Mouse (Mus musculus): ENCODE measurements at regions not wholly inside any gene's neighbourhood (a gene's known extent, or its start where the extent isn't known, plus 50 kb on each side); places are given as distances from the start of the nearest gene placed in this dataset.

DNA sequence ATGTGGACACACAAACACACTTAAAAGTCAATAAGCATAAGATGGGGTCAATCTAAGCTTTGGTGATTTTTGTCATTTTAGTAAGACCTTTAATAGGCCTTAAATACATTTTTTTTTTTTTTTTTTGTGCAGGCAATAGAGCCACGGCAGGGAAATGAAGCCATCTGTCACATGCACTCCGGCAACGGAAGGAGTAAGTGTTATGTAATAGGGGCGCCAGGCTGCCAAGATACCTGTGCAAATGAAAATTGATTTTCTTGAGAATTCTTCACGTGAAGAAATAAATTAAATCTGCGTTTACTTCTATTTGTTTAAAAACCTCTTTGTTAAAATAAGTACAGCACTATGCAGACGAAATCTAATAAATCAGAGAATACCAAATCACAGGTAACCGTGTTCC is 54.6 kb upstream of the Card11 start:
- no peak for DNase-seq (ENCODE audit: low spot score in 2 of 2)

GRCm38 (mm10) chr5:141055596-141056343 is 55.4 kb upstream of the Card11 start:
- DNase-seq (ENCODE audit: low spot score in 2 of 2) = no peak

DNA sequence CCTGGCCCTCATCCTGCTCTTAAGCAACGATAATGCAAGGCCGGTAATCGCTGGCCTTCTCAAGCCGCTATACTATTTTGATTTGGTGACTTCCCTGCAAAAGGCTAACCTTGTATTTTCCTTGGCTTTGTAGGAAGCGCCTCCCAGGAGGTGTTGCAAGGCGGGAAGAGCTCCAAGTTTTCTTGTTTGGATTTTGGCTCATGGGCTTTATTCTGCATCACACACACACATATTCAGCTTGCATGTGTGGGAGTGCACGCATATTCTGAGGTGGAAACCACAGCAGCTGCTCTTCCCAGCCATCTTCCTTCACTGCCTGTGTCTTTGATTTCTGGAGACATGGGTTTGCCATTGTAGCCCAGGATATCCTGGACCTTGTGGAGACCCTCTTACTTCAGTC is 57.8 kb upstream of the Card11 start:
- no peak for DNase-seq (ENCODE audit: low spot score in 2 of 2)

DNA sequence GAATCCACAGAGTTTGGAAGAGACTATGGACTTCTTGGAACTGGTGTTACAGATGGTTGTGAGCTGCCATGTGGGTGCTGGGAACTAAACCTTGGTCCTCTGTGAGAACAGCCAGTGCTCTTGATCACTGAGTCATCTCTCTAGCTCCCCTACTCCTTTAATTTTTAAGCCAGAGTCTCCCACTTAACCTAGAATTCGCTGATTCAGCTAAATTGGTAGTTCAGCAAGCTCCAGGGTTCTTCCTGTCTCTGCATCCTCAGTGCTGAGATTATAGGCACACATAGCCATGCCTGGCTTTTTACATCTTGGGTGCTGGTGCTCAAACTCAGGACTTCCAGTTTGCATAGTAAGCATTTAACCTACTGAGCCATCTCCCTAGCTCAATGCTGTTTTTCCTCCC is 58.5 kb upstream of the Card11 start:
- DNase-seq (ENCODE audit: low spot score in 2 of 2) = no peak

DNA sequence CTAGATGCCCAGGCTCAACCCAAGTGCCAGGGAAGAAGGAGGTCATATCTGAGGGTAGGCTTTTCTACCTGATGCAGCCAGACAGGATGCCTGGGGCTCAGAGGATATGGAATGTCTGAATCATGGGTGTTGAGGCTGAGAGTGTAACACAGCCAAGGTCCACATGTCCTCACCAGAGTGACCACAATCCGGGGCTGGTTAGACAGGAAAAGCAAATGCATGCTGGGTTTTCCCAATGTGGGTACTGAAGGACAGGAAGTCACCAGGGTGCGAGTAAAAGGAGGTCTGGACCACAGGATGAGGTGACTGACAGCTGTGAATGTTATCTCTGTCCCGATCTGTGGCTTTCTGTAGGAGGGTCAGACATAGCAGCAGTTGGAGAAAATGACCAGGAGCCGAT is 61.8 kb upstream of the Card11 start:
- DNase-seq (ENCODE audit: low spot score in 2 of 2) = no peak

- peak in 1 of 2 experiments; percentile 39 for DNase-seq (ENCODE audit: low spot score in 2 of 2)
These were observed 67.2 kb upstream of the Card11 start for GRCm38 (mm10) chr5:141067561-141067960.

GRCm38 (mm10) chr5:141074457-141074856 is 74.1 kb upstream of the Card11 start:
- no peak for DNase-seq (ENCODE audit: low spot score in 2 of 2)

- DNase-seq (ENCODE audit: low spot score in 2 of 2) = no peak
These were observed 75.8 kb upstream of the Card11 start for GRCm38 (mm10) chr5:141076158-141076557.

- DNase-seq (ENCODE audit: low spot score in 2 of 2) = no peak
These were observed 76.6 kb upstream of the Card11 start for GRCm38 (mm10) chr5:141076942-141077341.

DNA sequence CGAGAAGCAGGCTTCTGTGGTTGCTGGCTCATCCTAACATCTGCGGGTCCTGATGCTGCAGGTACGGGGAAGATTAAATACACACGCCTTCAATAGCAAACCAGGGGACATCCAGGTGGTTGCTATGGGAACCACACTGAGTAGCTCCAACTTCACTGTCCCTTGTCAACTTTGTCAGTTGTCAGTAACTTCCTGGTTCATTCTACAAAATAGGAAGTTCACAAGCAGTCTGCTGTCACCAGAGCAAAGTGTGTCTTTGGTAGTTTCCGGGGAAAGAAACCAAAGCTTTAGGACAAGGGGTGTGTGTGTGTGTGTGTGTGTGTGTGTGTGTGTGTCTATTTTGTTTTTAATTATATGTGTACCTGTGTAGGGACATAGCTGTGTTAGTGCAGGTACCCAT is 80.5 kb upstream of the Card11 start:
- DNase-seq (ENCODE audit: low spot score in 2 of 2) = no peak

- DNase-seq (ENCODE audit: low spot score in 2 of 2) = no peak
These were observed 83.8 kb upstream of the Card11 start for GRCm38 (mm10) chr5:141084056-141084730.

GRCm38 (mm10) chr5:141084746-141085145 is 84.4 kb upstream of the Card11 start:
- DNase-seq (ENCODE audit: low spot score in 2 of 2) = no peak

- DNase-seq (ENCODE audit: low spot score in 2 of 2) = no peak
These were observed 91.3 kb upstream of the Card11 start for GRCm38 (mm10) chr5:141091676-141092075.

- peak in 1 of 2 experiments; percentile 59 for DNase-seq (ENCODE audit: low spot score in 2 of 2)
These were observed 93.3 kb upstream of the Card11 start for GRCm38 (mm10) chr5:141093641-141094040.

DNA sequence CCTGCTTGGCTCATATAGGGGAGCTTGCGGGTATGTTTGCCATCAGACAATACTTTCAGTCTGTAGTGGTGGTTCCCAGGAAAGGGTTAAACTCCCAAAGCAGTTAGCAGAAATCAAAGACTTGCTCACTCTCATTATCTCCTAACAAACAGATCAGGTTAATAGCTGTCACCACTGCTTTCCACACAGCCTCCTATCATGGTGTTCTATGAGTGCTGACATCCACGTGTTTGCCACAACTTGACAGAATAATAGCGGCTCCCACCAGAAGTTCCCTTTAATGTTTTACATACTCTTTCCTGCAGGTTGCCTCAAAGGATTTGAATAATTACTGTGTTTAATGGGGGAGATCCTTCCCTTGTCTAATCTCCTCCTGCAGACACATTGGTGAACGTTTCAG is 97.5 kb upstream of the Card11 start:
- DNase-seq (ENCODE audit: low spot score in 2 of 2) = no peak

DNA sequence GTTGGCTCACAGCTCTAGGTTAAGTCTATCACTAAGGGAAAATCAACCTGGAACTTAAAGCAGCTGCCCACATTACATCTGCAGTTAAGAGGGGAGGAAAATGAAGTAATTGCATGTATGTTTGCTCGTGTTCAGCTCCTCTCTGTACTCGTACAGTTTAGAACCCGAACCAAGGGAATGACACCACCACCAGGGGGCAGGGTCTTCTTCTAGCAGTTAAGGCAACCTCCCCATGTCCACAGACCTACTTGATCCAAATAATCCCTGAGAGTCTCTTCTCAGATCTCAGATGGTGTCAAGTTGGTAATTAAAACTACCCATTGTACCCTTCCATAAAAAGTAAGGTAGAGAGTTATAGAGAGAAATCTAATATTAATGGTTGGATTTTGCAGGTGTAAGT is 111.3 kb upstream of the Card11 start:
- DNase-seq (ENCODE audit: low spot score in 2 of 2) = no peak

GRCm38 (mm10) chr5:141115273-141115904 is 115.0 kb upstream of the Card11 start:
- no peak for DNase-seq (ENCODE audit: low spot score in 2 of 2)

- no peak for DNase-seq (ENCODE audit: low spot score in 2 of 2)
These were observed 115.6 kb upstream of the Card11 start for GRCm38 (mm10) chr5:141115963-141116362.

GRCm38 (mm10) chr5:141125870-141126269 is 115.4 kb upstream of the Sdk1 start:
- DNase-seq (ENCODE audit: low spot score in 2 of 2) = no peak

DNA sequence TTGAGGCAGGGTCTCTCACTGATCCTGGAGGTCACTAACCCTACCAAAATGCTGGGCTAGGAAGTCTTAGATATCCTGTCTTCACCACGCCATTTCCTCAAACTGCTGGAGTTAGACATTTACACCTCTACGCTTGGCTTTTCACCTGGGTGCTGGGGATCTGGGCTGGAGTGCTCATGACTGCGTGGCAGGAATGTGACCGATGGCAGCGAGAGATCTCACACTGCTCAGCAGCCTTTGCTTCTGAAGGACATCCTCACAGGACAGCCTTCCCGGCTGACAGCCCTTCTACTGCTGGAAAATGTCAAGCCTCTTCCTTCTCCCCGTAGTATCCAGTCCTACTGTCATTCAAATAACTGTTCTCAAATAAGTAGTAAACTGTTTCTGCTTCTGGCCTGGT is 114.8 kb upstream of the Sdk1 start:
- DNase-seq (ENCODE audit: low spot score in 2 of 2) = no peak

DNA sequence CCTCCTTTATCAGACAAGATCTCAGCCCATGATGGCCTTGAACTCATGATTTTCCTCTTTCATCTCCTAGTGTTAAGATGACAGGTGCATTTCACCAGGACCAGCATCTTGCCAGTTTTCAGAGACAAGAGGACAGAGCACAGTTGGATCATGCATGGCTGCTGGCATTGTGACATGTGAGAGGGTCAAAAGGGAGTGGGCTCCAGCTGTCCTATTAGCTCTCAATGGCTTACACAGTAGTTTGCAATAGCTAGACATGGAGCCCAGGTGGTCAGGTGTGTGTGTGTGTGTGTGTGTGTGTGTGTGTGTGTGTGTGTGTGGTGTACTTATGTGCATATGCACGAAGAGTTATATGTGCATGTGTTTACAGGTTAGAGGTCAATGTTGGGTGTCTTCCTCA is 110.3 kb upstream of the Sdk1 start:
- no peak for DNase-seq (ENCODE audit: low spot score in 2 of 2)

DNA sequence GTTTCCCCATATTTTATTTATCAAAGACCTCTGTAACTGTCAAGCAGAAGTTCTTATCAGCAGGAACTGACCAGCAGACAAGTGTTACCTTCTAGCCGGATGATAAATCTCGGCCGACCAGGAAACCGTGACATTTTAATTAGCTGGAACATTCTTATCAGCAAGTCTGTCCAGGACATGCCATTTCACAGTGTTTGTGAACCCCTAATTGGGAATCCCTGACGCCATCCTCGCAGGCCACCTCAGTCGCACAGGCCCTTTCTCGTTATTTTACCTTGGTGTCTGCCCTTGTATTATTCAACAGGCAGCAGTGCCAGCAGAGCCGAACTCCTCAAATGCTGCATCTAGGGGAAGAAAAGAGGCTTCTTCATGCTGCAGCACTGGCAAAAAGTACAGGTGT is 109.4 kb upstream of the Sdk1 start:
- DNase-seq (ENCODE audit: low spot score in 2 of 2) = no peak

DNA sequence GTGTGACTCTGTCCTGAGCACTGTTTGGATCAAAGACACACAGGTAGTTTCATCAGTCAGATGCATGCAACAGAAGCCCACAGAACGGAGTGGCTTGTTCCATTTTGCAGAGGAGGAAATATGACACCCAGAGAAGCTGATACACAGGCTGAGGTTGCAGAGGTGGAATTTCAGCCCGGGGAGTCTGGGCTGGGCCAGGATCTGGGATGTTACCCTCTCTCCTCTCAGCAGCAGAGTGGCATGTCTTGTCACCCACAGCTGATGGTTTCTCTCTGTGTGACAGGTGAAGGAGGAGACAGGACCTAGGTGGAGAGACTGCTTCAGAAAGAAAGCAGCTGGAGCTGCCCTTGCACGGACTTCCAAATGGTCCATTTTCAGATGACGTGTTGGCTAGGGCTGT is 105.1 kb upstream of the Sdk1 start:
- no peak for DNase-seq (ENCODE audit: low spot score in 2 of 2)
